Mouse (Mus musculus): ENCODE data around the gene Ms4a14. TPM values are rescaled to one million over a fixed set of nuclear protein-coding genes. Genes with fewer than 3 reads are reported as not detected.

The Ms4a14 gene
- polyA plus RNA-seq, 1 experiment from 2014 or later: not detected

DNA sequence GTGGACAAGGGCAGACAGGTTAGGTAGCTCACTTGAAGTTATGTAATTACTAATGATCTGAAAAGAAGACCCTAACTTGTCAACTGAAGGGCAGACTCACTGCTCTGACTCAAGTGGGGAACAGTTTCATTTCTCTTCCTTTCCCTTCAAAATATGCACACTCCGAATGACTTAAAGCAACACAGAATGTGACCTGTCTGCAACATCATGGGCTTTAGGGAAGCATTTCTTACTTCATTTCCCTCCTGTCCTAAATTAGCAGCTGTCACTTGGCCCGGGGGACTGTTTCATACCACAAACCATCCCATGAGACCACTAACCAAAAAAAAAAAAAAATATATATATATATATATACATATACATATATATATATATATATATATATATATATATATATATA, 52.7 kb downstream of the Ms4a14 start:
- Histone ChIP-seq H3K9ac (no peak overlapping the region), H3K27ac (no peak overlapping the region), H3K9me3 (no peaks in the 10 kb centered on the region), H3K36me3 (no peaks in the 10 kb centered on the region), H3K4me2 (no peak overlapping the region), H3K27me3 (no peaks in the 10 kb centered on the region), H3K4me1 (no peaks in the 10 kb centered on the region), H3K4me3 (no peak overlapping the region)
- 76% methylated on average over 2 of the region's 2 CpGs for WGBS
- ATAC-seq (ENCODE audit: insufficient number of reproducible peaks, insufficient read depth, low FRiP score, low TSS enrichment, low read depth): no peak

Other genes starting within 250 kb of the Ms4a14 start
- gene Ms4a8a, start 233.4 kb downstream of the Ms4a14 start, polyA plus RNA-seq (2015; fragmentation: Nextera tagmentation; extraction: Ambion mirVana): not detected in 2 replicates
- gene 1700017D01Rik, start 183.6 kb downstream of the Ms4a14 start, polyA plus RNA-seq (2015; fragmentation: Nextera tagmentation; extraction: Ambion mirVana): not detected in 2 replicates
- gene 1700025F22Rik, start 149.1 kb downstream of the Ms4a14 start, polyA plus RNA-seq (2015; fragmentation: Nextera tagmentation; extraction: Ambion mirVana): not detected in 2 replicates
- gene Ms4a13, start 117.7 kb downstream of the Ms4a14 start, polyA plus RNA-seq (2015; fragmentation: Nextera tagmentation; extraction: Ambion mirVana): not detected in 2 replicates
- gene Ms4a12, start 82.0 kb downstream of the Ms4a14 start, polyA plus RNA-seq (2015; fragmentation: Nextera tagmentation; extraction: Ambion mirVana): not detected in 2 replicates
- not detected in 2 replicates for gene Ms4a1, start 48.2 kb downstream of the Ms4a14 start, polyA plus RNA-seq (2015; fragmentation: Nextera tagmentation; extraction: Ambion mirVana)
- not detected in 2 replicates for gene Ms4a5, start 30.6 kb downstream of the Ms4a14 start, polyA plus RNA-seq (2015; fragmentation: Nextera tagmentation; extraction: Ambion mirVana)
- gene Ms4a7, start 21.7 kb upstream of the Ms4a14 start, polyA plus RNA-seq (2015; fragmentation: Nextera tagmentation; extraction: Ambion mirVana): 3.2 and 3.5 TPM in 2 replicates
- gene Ms4a4a, start 61.1 kb upstream of the Ms4a14 start, polyA plus RNA-seq (2015; fragmentation: Nextera tagmentation; extraction: Ambion mirVana): 3.2 and 4.6 TPM in 2 replicates
- 0.52 and 0.59 TPM in 2 replicates for gene Ms4a4c, start 90.3 kb upstream of the Ms4a14 start, polyA plus RNA-seq (2015; fragmentation: Nextera tagmentation; extraction: Ambion mirVana)
- 0.13 TPM in 1 of 2 replicates, not detected in the other for gene Ms4a4b, start 129.1 kb upstream of the Ms4a14 start, polyA plus RNA-seq (2015; fragmentation: Nextera tagmentation; extraction: Ambion mirVana)
- 4.8 and 5.4 TPM in 2 replicates for gene Ms4a6c, start 154.9 kb upstream of the Ms4a14 start, polyA plus RNA-seq (2015; fragmentation: Nextera tagmentation; extraction: Ambion mirVana)
- gene Gm8369, start 171.5 kb upstream of the Ms4a14 start, polyA plus RNA-seq (2015; fragmentation: Nextera tagmentation; extraction: Ambion mirVana): not detected in 2 replicates
- 5.8 TPM in 2 replicates for gene Ms4a6b, start 202.1 kb upstream of the Ms4a14 start, polyA plus RNA-seq (2015; fragmentation: Nextera tagmentation; extraction: Ambion mirVana)
- gene Ms4a4d, start 222.3 kb upstream of the Ms4a14 start, polyA plus RNA-seq (2015; fragmentation: Nextera tagmentation; extraction: Ambion mirVana): 0.17 and 0.31 TPM in 2 replicates